In genomic region chr17:80645694-80646034, GRCm38 (mm10) we compare ENCODE assay signal across 14 mouse cellular contexts.
"Had no signal": no experiment of that assay in that cellular context is flagged by ENCODE, and none has a peak within 500 bp of the region (broad histone marks: within the 10 kb centered on the region; RNA-seq: fewer than 3 reads in every experiment).

No protein-coding gene starts in this region.

- H3K4me3 ChIP-seq: liver, embryonic 12.5 days; midbrain, embryonic 13.5 days; midbrain, embryonic 15.5 days; neural tube, embryonic 12.5 days; stomach, embryonic 15.5 days had no signal

- H3K9ac ChIP-seq: liver, embryonic 12.5 days; liver, embryonic 14.5 days; midbrain, embryonic 13.5 days; midbrain, embryonic 15.5 days; neural tube, embryonic 12.5 days; stomach, embryonic 15.5 days had no signal

- H3K4me1 ChIP-seq: liver, embryonic 12.5 days; midbrain, embryonic 13.5 days; midbrain, embryonic 15.5 days; neural tube, embryonic 12.5 days had no signal

- ATAC-seq: liver, embryonic 12.5 days; midbrain, embryonic 13.5 days; midbrain, embryonic 15.5 days had no signal

- H3K9me3 ChIP-seq: liver, embryonic 12.5 days; midbrain, embryonic 13.5 days; midbrain, embryonic 15.5 days; neural tube, embryonic 12.5 days; stomach, embryonic 15.5 days had no signal

- H3K4me2 ChIP-seq: liver, embryonic 12.5 days; midbrain, embryonic 11.5 days; midbrain, embryonic 13.5 days; midbrain, embryonic 15.5 days; neural tube, embryonic 12.5 days; stomach, embryonic 15.5 days had no signal

- H3K27me3 ChIP-seq: liver, embryonic 12.5 days; midbrain, embryonic 13.5 days; midbrain, embryonic 15.5 days; neural tube, embryonic 12.5 days; stomach, embryonic 15.5 days had no signal

- H3K27ac ChIP-seq: liver, embryonic 12.5 days; liver, embryonic 14.5 days; macrophage; midbrain, embryonic 13.5 days; midbrain, embryonic 15.5 days; neural tube, embryonic 12.5 days; stomach, embryonic 15.5 days; stomach, postnatal 0 days had no signal

- DNase-seq: liver; right cerebral cortex, postnatal 14 days; thymus, adult 2 months; thymus, postnatal 25 days; thymus, postnatal 4 days had no signal
